Mouse (Mus musculus) kidney, adult 10 weeks (tissue): ENCODE data around the gene Rap2a. TPM values are rescaled to one million over a fixed set of nuclear protein-coding genes. Genes with fewer than 3 reads are reported as not detected.

Experiments used
- polyA plus RNA-seq: library from polyadenylated mRNA; stranded (reverse); fragments of 350-450 nt; fragmentation: Illumina TruSeq; extraction: RNeasy Lipid Tissue Mini Kit (QIAGEN cat#74804); gene quantifications from one replicate; pipeline ENCODE4 v1.2.3, GENCODE M21; 2014; ENCODE audit warnings: low read depth, low replicate concordance

The Rap2a gene
- polyA plus RNA-seq: 19.6 TPM

GRCm38 (mm10) chr14:120477982-120478568 is at the start of gene Rap2a:
Gene Rap2a (plus strand): TSS chr14:120478444.

Other genes starting within 250 kb of the Rap2a start
- 230 TPM for gene Mbnl2, start 202.8 kb upstream of the Rap2a start, polyA plus RNA-seq